Mouse (Mus musculus) heart, postnatal 0 days (tissue): ENCODE results near the gene Bub1.

Experiments
- CTCF ChIP-seq: IDR thresholded peaks from 2 replicates; pipeline ENCODE4 v1.5.1; 2016; ENCODE audit warnings: antibody characterized with exemption, control low read depth, low read depth
- EP300 ChIP-seq: IDR thresholded peaks from 2 replicates; pipeline ENCODE4 v1.6.1; 2016; ENCODE audit warnings: antibody characterized with exemption, low read depth

- TF ChIP-seq CTCF (no peak), EP300 (no peak)
These were observed 41.9 kb downstream of the Bub1 start for GRCm38 (mm10) chr2:127789651-127790270.
